Mouse (Mus musculus) thymus, adult 2 months (tissue): ENCODE measurements around the gene Ergic2.

Experiments
- CTCF ChIP-seq: fragments of 200-500 bp; IDR thresholded peaks from 2 replicates; pipeline ENCODE4 v1.5.1; 2012; ENCODE audit warnings: mild to moderate bottlenecking, control low read depth, low read length, moderate library complexity, borderline replicate concordance; ENCODE audit not compliant: control insufficient read depth, poor library complexity, insufficient read depth; ENCODE audit errors: extremely low read depth
- POLR2A ChIP-seq: fragments of 200-500 bp; IDR thresholded peaks from 2 replicates; pipeline ENCODE4 v1.6.1; 2012; ENCODE audit warnings: mild to moderate bottlenecking, low read length, control low read depth, moderate library complexity; ENCODE audit not compliant: control insufficient read depth, poor library complexity, insufficient read depth; ENCODE audit errors: extremely low read depth

DNA sequence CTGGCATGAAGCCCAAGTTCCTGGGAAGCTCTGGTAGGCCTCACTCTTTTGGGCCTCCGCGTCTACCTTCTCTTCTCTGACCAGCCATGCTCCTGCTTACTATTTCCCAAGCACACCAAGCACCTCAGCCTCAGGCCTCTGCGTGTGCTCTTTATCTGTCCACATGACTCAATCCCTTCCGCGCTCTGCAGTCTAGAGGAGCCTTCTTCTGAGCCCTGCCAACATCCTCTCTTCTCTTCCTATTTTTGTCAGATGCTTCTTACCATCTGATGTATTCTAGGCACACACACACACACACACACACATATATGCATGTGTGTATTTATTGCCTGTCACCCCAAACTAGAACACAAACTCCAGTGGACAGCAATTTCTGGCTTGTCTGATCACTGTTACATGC is 29.5 kb upstream of the Ergic2 start:
- TF ChIP-seq CTCF = no peak
- TF ChIP-seq POLR2A = no peak
